Mouse (Mus musculus) heart, postnatal 36 days (tissue): ENCODE data around the gene Olfr1386. TPM values are rescaled to one million over a fixed set of nuclear protein-coding genes. Genes with fewer than 3 reads are reported as not detected.
"Not testable (repeated sequence)": the region's sequence is repeated elsewhere in the genome, so short reads cannot be mapped to it uniquely, and the experiment has no call there.

Experiments
- DNase-seq, 2 experiments: peaks; one replicate each; pipeline ENCODE4 v3.0.0; 2021 to 2022
- intact Hi-C: fragments of 180-260 bp; cut with DNase I; formaldehyde crosslinking; loops from one replicate; pipeline ENCODE4 v1.15.1; 2025
- total RNA-seq, 2 experiments: library from RNA; stranded (reverse); gene quantifications; 2 replicates each; pipeline ENCODE4 v1.2.3; 2021

Gene Olfr1386
- not detected for total RNA-seq

- intact Hi-C loops, DNase-seq: not testable (repeated sequence)
Measured at GRCm38 (mm10) chr11:49464746-49465145, at the start of gene Olfr1386. Gene Olfr1386, plus strand, starts transcription at chr11:49465046.

- intact Hi-C loops, result no loop called here
- no peak for DNase-seq
Measured at GRCm38 (mm10) chr11:49422767-49423166, 42.1 kb upstream of the Olfr1386 start, which contains the start of gene Olfr1389. Gene Olfr1389, plus strand, starts transcription at chr11:49423067.

GRCm38 (mm10) chr11:49425257-49425927 lies 39.5 kb upstream of the Olfr1386 start:
- no peak for DNase-seq
- intact Hi-C loops, result no loop called here

- intact Hi-C loops, result no loop called here
- DNase-seq, result no peak
Measured at GRCm38 (mm10) chr11:49429641-49430040, 35.2 kb upstream of the Olfr1386 start.

GRCm38 (mm10) chr11:49436411-49436810 lies 28.4 kb upstream of the Olfr1386 start, which contains the start of gene Olfr1388:
Gene Olfr1388, plus strand, starts transcription at chr11:49436624.
- DNase-seq, result peak; percentile 9 to 23

GRCm38 (mm10) chr11:49455043-49455442 lies 9.8 kb upstream of the Olfr1386 start, which contains the start of gene Olfr1387:
Gene Olfr1387, plus strand, starts transcription at chr11:49455343.
- no peak for DNase-seq
- intact Hi-C loops, result no loop called here

More at GRCm38 (mm10) chr11:49436411-49436810, 28.4 kb upstream of the Olfr1386 start, which contains the start of gene Olfr1388:
- intact Hi-C loops, result no loop called here

GRCm38 (mm10) chr11:49485973-49486372 lies 21.1 kb downstream of the Olfr1386 start:
- intact Hi-C loops, result no loop called here
- no peak for DNase-seq

GRCm38 (mm10) chr11:49488770-49489169 lies 23.9 kb downstream of the Olfr1386 start, which contains the start of gene Olfr1385:
Gene Olfr1385, plus strand, starts transcription at chr11:49489070.
- intact Hi-C loops, result not testable (repeated sequence)

GRCm38 (mm10) chr11:49518086-49518485 lies 53.2 kb downstream of the Olfr1386 start:
- intact Hi-C loops, result no loop called here
- no peak for DNase-seq

More at GRCm38 (mm10) chr11:49488770-49489169, 23.9 kb downstream of the Olfr1386 start, which contains the start of gene Olfr1385:
- not testable (repeated sequence) for DNase-seq

- DNase-seq, result no peak
- intact Hi-C loops, result no loop called here
Measured at GRCm38 (mm10) chr11:49519348-49519747, 54.5 kb downstream of the Olfr1386 start, which contains the start of gene Olfr1383. Gene Olfr1383, plus strand, starts transcription at chr11:49519648.

Other genes starting within 250 kb of the Olfr1386 start
- gene Mgat1, start 220.9 kb upstream of the Olfr1386 start, total RNA-seq, result 10 to 100 TPM; 64.7 to 66.9 TPM
- gene Olfr1393, start 186.7 kb upstream of the Olfr1386 start, total RNA-seq, result under 1 TPM in 1 of 2 experiments, not detected in 1; 0.19 TPM
- not detected for gene Olfr1392, start 179.8 kb upstream of the Olfr1386 start, total RNA-seq
- gene Olfr10, start 160.3 kb upstream of the Olfr1386 start, total RNA-seq, result not detected
- not detected for gene Olfr1391, start 142.3 kb upstream of the Olfr1386 start, total RNA-seq
- not detected for gene Olfr1390, start 129.9 kb upstream of the Olfr1386 start, total RNA-seq
- gene Olfr1389, start 42.0 kb upstream of the Olfr1386 start, total RNA-seq, result not detected
- under 1 TPM in 1 of 2 experiments, not detected in 1; 0.22 TPM for gene Olfr1388, start 28.4 kb upstream of the Olfr1386 start, total RNA-seq
- under 1 TPM; 0.08 to 0.27 TPM for gene Olfr1387, start 9.7 kb upstream of the Olfr1386 start, total RNA-seq
- not detected for gene Olfr1385, start 24.0 kb downstream of the Olfr1386 start, total RNA-seq
- gene Olfr1384, start 41.7 kb downstream of the Olfr1386 start, total RNA-seq, result under 1 TPM in 1 of 2 experiments, not detected in 1; 0.31 TPM
- gene Olfr1383, start 54.6 kb downstream of the Olfr1386 start, total RNA-seq, result under 1 TPM in 1 of 2 experiments, not detected in 1; 0.69 TPM
- gene Olfr1382, start 63.2 kb downstream of the Olfr1386 start, total RNA-seq, result not detected
- not detected for gene Olfr1381, start 78.4 kb downstream of the Olfr1386 start, total RNA-seq
- not detected for gene Olfr1380, start 91.8 kb downstream of the Olfr1386 start, total RNA-seq
- gene Flt4, start 144.2 kb downstream of the Olfr1386 start, total RNA-seq, result 10 to 100 TPM; 10.3 to 11.6 TPM
- gene Scgb3a1, start 198.6 kb downstream of the Olfr1386 start, total RNA-seq, result 1 to 10 TPM in 1 of 2 experiments, not detected in 1; 1.2 TPM
- gene Cnot6, start 247.7 kb downstream of the Olfr1386 start, total RNA-seq, result 10 to 100 TPM; 20.4 to 21.3 TPM